Mouse (Mus musculus): ENCODE measurements at regions not wholly inside any gene's neighbourhood (a gene's known extent, or its start where the extent isn't known, plus 50 kb on each side); places are given as distances from the start of the nearest gene placed in this dataset.

- DNase-seq (ENCODE audit: low spot score): no peak
Measured at GRCm38 (mm10) chr7:40753490-40753889, 144.6 kb upstream of the Vstm2b start.

DNA sequence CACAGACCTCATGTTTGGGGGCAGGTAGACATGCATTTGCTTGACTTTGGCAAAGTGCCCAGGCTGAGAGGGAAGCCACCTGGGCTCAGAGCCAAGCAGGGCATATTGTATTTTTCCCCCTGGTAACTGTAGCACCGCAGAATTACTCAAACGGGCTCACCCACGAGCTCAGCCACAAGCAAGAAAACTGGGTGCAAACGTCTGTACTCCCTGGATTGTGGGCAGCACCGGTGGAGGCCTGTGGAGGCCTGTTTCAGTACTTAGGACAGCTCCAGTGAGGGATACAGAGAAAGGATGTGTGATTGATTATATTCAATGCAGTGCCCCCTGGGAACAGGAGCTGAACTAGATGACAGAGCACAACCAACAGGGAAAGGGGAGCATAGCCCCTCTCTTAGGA lies 135.6 kb upstream of the Vstm2b start:
- DNase-seq (ENCODE audit: low spot score): peak; percentile 62

DNA sequence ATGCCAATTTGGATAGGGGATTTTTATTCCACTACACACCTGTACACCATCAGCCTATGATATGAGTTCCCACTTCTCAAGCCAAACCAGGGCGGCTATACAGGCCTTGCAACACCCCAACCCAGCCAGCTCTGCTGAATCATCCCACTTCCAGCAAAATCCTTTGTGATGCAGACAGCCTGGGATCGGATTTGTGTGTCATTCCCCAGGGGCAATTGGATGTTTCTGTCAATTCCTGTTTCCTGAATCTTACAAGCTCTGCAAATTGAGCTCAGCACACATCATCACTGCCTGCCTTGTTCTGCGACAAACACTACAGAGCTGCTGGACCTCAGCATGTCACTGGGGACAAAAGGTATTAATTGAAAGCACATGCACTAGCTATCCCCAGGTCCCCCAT lies 132.0 kb upstream of the Vstm2b start:
- no peak for DNase-seq (ENCODE audit: low spot score)

- no peak for DNase-seq (ENCODE audit: low spot score)
Measured at GRCm38 (mm10) chr7:40776220-40776619, 121.9 kb upstream of the Vstm2b start.

- DNase-seq (ENCODE audit: low spot score): no peak
Measured at GRCm38 (mm10) chr7:40784906-40785305, 113.2 kb upstream of the Vstm2b start.

DNA sequence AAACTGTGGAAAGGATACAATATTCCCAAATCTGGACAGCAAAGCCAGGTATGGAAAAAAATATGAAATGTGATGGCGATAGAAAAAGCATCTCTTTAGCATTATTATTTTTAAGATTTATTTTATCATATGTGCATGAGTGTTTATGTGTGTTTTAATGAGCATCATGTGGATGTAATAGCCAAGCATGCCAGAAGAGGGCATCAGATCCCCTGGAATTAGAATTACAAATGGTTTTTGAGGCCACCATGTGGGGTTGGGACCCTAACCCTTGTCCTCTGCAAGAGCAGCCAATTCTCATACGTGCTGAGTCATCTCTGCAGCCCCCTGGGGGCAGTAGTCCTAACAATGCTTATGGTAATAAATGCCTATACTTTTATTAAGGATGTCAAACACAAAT lies 111.4 kb upstream of the Vstm2b start:
- no peak for DNase-seq (ENCODE audit: low spot score)

DNA sequence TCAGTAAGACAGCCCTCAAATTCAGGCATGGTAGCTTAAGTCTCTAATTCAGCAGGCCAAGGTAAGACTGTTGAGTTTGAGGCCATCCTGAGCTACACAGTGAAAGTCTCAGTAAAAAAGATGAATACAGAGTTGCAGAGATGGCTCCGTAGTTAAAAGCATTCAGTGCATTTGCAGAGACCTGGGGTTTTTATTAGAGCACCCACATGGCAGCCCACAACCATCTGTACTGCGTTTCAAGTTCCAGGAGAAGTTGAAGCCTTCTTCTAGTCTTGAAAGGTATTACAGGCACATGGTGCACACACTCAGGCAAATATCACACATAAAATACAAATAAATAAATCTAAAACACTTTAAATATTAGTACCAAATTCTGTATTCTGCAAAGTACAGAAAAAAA lies 109.6 kb upstream of the Vstm2b start:
- DNase-seq (ENCODE audit: low spot score): peak; percentile 27

GRCm38 (mm10) chr7:40794458-40795207 lies 103.5 kb upstream of the Vstm2b start:
- no peak for DNase-seq (ENCODE audit: low spot score)

DNA sequence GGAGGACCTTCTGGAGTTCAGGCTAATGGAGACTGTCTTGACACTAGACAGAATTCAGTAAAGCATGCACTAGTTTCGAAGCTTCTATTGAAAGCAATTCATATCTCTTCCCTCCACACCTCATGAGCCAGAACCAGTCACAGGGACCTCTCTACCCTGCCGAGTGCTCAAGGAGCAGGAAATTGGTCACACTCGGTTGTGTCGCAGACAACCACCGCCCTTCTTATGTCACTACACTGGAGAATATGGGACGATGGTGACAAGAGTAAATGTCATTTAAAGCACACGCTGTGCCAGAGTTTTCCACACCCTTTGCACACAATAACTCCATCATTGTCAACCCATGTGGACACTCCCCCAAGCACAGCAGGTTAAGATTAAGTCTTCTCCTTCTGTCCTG lies 98.3 kb upstream of the Vstm2b start:
- no peak for DNase-seq (ENCODE audit: low spot score)

- no peak for DNase-seq (ENCODE audit: low spot score)
Measured at GRCm38 (mm10) chr7:40801291-40801690, 96.8 kb upstream of the Vstm2b start.

DNA sequence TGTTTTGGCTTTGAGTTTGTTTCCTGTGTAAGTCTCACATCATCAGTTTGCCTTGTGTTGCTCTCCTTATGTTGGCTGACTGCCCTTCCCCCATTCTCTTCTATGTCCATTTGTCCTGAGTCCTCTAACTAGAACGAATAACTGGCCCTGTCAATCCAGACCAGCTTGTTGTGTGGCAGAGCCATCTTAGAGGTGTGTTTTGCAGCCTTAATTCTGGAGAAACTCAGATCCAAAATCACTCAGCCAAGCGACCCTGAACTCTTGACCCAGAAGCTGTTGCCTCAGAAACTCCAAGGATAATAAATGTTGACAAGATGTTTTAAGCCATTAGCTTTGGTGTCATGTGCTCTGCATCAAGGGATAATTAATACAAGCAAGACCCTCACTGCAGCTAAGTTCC lies 92.9 kb upstream of the Vstm2b start:
- DNase-seq (ENCODE audit: low spot score): no peak

- no peak for DNase-seq (ENCODE audit: low spot score)
Measured at GRCm38 (mm10) chr7:40805866-40806265, 92.3 kb upstream of the Vstm2b start.

DNA sequence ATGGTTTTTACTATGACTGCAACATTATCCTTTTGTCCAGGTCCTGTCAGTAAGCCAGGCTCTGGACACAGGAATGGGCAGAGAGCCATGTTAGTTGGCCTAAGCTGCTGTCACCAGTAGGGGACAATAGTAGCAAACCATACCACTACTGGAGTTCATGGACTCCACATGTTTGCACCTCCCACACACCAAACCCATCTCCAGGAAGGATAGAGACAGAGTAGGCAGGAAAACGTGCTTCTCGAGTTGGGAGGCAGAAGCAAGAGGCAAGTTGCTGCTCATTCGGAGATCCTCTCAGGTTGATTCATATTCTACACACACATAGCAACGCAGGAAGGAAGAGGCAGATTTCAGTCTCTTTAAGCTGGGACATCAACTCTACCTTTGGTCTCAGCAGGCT lies 85.2 kb upstream of the Vstm2b start:
- DNase-seq (ENCODE audit: low spot score): no peak

DNA sequence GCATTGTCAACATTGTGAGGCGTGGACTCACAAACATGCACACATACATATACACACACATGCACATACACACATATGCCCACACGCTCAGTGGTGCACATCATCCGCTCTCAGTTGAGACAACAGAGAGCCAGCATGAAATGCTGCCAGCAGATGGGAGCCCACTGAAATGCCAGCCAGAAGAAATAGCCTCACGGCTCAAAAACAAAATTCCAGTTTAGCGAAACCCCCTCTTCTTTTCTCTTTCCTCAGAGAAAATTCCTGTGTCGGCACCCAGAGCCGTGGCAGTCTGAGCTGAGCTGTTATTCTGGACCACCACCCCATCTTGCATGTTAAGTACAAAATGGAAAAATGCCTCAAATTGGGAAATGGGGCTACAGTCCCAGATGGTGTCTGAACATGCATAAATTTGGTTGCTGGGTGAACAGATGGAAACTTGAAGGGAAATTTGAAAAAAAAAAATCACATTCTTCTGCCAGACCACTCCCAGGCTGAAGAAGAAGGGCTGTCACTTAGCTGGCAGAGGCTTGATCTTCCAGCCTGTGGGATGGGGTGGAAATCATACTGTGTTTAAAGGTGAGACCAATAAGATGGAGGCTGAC lies 72.9 kb upstream of the Vstm2b start:
- DNase-seq (ENCODE audit: low spot score): peak; percentile 59

GRCm38 (mm10) chr7:40829526-40829925 lies 68.6 kb upstream of the Vstm2b start:
- DNase-seq (ENCODE audit: low spot score): no peak

DNA sequence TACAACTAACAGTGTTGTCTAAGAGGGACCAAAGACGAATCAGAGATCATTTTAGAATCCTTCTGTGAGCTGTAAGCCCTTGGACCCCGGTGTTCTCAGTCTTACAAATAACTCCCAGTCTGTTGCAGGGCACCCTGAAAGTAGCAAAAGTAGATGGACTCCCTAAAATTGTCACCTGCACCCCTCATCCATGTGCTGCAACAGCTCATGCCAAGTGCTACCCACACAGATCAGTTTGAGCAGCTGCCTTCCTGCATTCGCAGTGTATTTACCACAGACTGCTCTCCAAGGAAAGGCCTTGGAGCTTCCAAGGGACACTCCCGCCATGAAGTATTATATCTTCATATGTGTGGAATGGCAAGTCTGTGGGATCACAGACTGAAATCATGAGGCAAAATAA lies 66.5 kb upstream of the Vstm2b start:
- peak; percentile 24 for DNase-seq (ENCODE audit: low spot score)

DNA sequence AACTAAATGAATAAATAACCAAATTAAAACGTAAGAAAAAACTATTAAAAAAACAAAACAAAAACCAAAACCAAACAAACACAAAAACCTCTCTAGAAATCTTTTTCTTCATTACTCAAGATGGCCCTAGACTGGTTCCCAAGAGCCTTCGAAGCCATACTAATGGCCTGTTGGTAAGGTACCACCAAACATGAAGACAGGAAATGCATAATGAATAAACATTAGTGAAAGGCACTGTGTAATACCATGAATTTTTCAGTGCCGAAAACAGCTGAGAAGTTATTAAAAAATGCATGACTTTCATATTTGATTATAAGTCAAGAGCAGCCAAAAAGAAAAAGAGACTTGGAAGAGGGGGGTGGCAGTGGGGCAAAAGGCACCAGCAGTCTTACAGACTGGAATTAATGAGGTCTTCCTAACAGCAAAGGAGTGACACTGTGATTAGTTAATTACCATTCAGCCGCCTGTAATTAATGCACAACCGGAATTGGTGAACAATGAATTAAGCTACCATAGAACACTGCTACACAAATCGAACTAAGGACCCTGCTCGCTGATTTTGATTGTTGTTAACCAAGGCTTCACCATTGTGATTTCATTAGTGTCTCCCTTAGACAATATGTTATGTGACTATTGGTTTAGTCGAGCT lies 55.7 kb upstream of the Vstm2b start:
- no peak for DNase-seq (ENCODE audit: low spot score)

DNA sequence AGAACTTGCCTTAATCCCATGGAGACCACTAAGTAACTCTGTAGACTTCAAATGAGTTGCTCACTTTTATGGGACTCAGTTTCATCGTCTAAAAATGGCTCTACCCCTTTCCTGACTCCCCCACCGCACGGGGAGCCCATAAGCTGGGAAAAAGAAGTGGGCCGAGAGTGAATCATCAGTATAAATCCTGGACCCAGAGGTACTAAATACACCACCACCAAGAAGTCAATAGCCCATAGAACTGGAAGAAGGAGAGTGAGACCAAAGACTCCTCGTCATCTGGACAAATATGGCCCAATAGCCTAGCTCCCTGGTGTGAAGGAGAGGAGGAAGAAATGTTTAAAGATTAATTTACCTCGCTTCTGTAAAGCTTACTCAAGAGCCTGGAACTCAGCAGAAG lies 51.6 kb upstream of the Vstm2b start:
- DNase-seq (ENCODE audit: low spot score): no peak
